Mouse (Mus musculus) ES-E14 (cell line): Measurements from ENCODE around the gene Tmem232. TPM values are rescaled to one million over a fixed set of nuclear protein-coding genes. Genes with fewer than 3 reads are reported as not detected.

Source experiments
- DNase-seq: peaks from one replicate; pipeline ENCODE4 v3.0.0-alpha.2; 2013; ENCODE audit warnings: low read depth, low spot score
- H3K27ac ChIP-seq: 2 replicates; pipeline ENCODE4 v1.5.1; 2012; ENCODE audit warnings: low read depth, mild to moderate bottlenecking, low read length, moderate library complexity, mixed read lengths; ENCODE audit not compliant: poor library complexity, insufficient read depth, severe bottlenecking
- H3K36me3 ChIP-seq: 2 replicates; pipeline ENCODE4 v1.6.1; 2012; ENCODE audit warnings: mild to moderate bottlenecking, low read length, moderate library complexity, mixed read lengths; ENCODE audit not compliant: control insufficient read depth, poor library complexity, insufficient read depth, severe bottlenecking
- H3K4me1 ChIP-seq, 2 experiments: fragments of 150-350 bp in 1 of 2; sonication (generic) in 1 of 2; 2 replicates each; pipeline ENCODE4 v1.6.1; 2012; ENCODE audit warnings: low read length in 2 of 2, mild to moderate bottlenecking in 1 of 2, mixed read lengths in 1 of 2; ENCODE audit not compliant: control insufficient read depth in 2 of 2, insufficient read depth in 2 of 2, poor library complexity in 1 of 2
- H3K4me3 ChIP-seq, 2 experiments: fragments of 150-350 bp in 1 of 2; sonication (generic) in 1 of 2; 2 replicates each; pipeline ENCODE4 v1.5.1; 2012; ENCODE audit warnings: low read length in 2 of 2, low read depth in 1 of 2, mild to moderate bottlenecking in 1 of 2, mixed read lengths in 1 of 2; ENCODE audit not compliant: insufficient read depth in 1 of 2, poor library complexity in 1 of 2, severe bottlenecking in 1 of 2
- H3K9ac ChIP-seq: 2 replicates; pipeline ENCODE4 v1.6.1; 2012; ENCODE audit warnings: low read depth, mild to moderate bottlenecking, low read length, mixed read lengths; ENCODE audit not compliant: poor library complexity, insufficient read depth, severe bottlenecking
- H3K9me3 ChIP-seq: fragments of 150-350 bp; sonication (generic); 2 replicates; pipeline ENCODE4 v1.6.1; 2012; ENCODE audit warnings: low read depth, mild to moderate bottlenecking, low read length; ENCODE audit not compliant: control insufficient read depth, insufficient read depth
- CHD2 ChIP-seq: IDR thresholded peaks from 2 replicates; pipeline ENCODE4 v1.6.1; 2014; ENCODE audit warnings: mild to moderate bottlenecking, low read depth, low read length, inconsistent platforms
- HCFC1 ChIP-seq: IDR thresholded peaks from 2 replicates; pipeline ENCODE4 v1.6.1; 2012; ENCODE audit warnings: low read length, inconsistent platforms, borderline replicate concordance; ENCODE audit not compliant: insufficient read depth
- MAFK ChIP-seq: IDR thresholded peaks from 2 replicates; pipeline ENCODE4 v1.6.1; 2014; ENCODE audit warnings: mild to moderate bottlenecking, low read depth, low read length, inconsistent platforms; ENCODE audit not compliant: insufficient read depth
- ZC3H11A ChIP-seq: IDR thresholded peaks from 2 replicates; pipeline ENCODE4 v1.6.1; 2012; ENCODE audit warnings: low read depth, mild to moderate bottlenecking, inconsistent platforms, low read length, borderline replicate concordance
- ZNF384 ChIP-seq: IDR thresholded peaks from 2 replicates; pipeline ENCODE4 v1.6.1; 2012; ENCODE audit warnings: low read depth, low read length, inconsistent platforms
- in situ Hi-C, 2 experiments: fragments of 600-800 bp; cut with MboI; formaldehyde crosslinking; loops; one replicate each; pipeline ENCODE4 v1.15.1; 2025; ENCODE audit warnings: low sequenced_read_pairs in 2 of 2, inconsistent platforms in 1 of 2; ENCODE audit not compliant: unreplicated experiment in 2 of 2
- total RNA-seq: library from RNA; depleted of rRNA; stranded (reverse); fragments of 300-350 nt; gene quantifications from 2 replicates; pipeline ENCODE4 v1.2.3, GENCODE M21; 2012; rRNA removed

Gene Tmem232
- total RNA-seq: 0.09 TPM in 1 of 2 replicates, not detected in the other

DNA sequence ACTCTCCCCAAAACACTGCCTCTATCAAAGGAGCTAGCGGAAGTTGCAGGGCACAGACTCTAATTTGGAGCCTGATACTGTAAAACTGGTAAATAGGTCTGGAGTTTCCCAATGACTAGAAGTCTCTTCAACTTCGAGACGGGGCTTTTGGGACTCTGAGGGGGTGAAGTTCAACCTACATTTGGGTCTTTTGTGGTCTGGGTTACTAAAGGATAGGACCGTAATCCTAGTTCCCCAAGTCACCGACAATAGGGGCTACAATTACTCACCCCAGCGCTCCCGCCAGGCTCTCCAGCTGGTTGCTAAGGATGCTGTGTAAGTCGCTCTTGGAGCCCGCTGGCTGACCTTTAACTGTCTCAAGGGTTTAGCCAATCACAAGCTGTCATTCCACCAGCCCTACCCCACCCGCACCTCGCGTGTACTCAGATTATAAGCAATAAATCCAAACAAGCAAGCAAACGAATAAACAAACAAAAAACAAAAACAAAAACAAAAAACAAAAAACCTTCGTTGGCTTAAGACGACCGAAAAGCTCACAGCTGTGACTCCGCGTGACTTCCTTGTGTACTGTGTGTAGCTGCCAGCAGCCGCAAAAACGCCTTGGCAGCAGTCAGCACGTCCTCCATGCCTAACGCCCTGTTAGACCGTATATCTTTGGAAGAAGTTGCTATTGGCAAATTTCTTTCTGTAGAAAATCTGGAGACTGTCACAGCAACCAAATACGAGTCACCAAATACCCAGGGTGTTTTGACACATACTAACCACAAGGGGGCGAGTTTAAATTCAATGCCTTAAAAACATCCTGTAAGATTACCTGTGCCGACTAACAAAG lies at the start of gene Tmem232:
Gene Tmem232 (minus strand): TSS at position 342 of the 832 bp plus-strand sequence.
- peak; percentile 29 for DNase-seq
- TF ChIP-seq ZC3H11A (no peak), CHD2 (no peak), ZNF384 (no peak), MAFK (no peak), HCFC1 (no peak)

DNA sequence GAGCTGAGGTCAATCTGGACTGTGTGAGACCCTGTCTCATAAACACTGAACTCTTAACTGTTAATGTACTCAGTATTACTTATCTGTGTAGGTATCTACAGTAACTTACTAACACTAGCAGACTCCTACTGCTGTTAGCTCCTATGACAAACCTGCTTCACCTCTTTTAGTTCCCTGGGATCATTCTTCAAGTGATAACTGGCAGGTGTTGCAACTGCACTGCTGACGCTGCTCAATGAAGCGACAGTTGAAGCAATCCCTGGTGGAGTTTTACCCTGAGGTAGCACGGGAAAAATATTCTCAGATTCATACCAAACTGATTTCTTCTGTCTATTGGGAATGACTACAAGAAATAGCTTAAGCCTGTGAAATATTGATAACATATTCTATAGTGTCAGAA lies 46.3 kb upstream of the Tmem232 start:
- Histone ChIP-seq H3K27ac (no peak overlapping the region), H3K9ac (no peak overlapping the region), H3K4me1 (0 out of 4 replicates have a peak, but pooled peaks cover 0 to 2% of the 10 kb centered on the region in 2 experiments), H3K36me3 (peaks cover 2% of the 10 kb centered on the region), H3K9me3 (no peaks in the 10 kb centered on the region), H3K4me3 (no peak overlapping the region)
- no peak for DNase-seq
- in situ Hi-C loops: no loop called here
- TF ChIP-seq ZC3H11A: no peak
- no peak for TF ChIP-seq CHD2
- no peak for TF ChIP-seq HCFC1
- TF ChIP-seq ZNF384: no peak

More for the DNA sequence above, at the start of gene Tmem232:
- Histone ChIP-seq H3K4me3 (peak within 1 kb of the TSS in 1 of 2 experiments; percentile 6; a peak in 1 of 4 replicates), H3K27ac (no peak within 1 kb of the TSS), H3K9ac (no peak within 1 kb of the TSS), H3K9me3 (no peaks in the 10 kb centered on the region), H3K4me1 (no peaks in the 10 kb centered on the region; a peak in 1 of 4 replicates), H3K36me3 (no peaks in the 10 kb centered on the region)
- in situ Hi-C loops: no loop called here

DNA sequence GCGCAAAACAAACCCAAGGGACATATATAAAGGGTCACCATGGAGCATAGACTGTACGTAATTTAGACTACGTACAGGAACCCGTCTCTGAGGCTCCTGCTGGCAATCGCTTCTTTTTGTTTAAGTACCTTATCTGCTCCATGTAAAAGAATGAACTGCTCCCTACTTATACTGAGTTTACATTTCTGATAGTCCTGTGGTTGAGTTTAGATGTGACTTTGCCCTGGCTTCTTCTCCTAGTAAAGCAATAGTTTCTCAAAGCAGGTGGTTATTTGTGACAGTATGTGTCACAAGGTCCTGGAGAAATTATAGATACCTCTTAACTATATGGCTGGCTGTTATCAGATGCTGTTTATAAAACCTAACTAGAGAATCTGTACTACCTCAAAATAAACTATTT lies 40.9 kb upstream of the Tmem232 start:
- H3K36me3 ChIP-seq: peaks cover 7% of the 10 kb centered on the region
- no peak overlapping the region for H3K4me3 ChIP-seq
- in situ Hi-C loops: no loop called here
- H3K9ac ChIP-seq: no peak overlapping the region
- no peak overlapping the region for H3K27ac ChIP-seq
- no peak for TF ChIP-seq CHD2
- no peak for TF ChIP-seq ZC3H11A
- no peak for TF ChIP-seq HCFC1
- TF ChIP-seq ZNF384: no peak
- H3K9me3 ChIP-seq: no peaks in the 10 kb centered on the region
- DNase-seq: no peak
- no peaks in the 10 kb centered on the region for H3K4me1 ChIP-seq

DNA sequence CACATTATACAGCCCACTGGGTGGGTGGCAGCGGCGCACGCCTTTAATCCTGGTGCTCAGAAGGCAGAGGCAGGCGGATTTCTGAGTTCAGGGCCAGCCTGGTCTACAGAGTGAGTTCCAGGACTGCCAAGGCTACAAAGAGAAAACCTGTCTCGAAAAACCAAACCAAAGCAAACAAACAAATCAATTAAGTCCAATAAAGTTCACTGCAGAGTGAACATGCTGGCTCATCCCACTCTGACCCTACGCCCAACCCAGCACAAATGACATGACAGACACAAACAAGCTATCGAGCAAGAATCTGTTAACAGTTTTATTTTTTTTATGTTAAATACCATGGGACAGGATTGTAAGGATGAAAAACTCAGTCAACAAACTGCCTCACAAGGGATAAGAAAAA lies 39.2 kb upstream of the Tmem232 start:
- H3K36me3 ChIP-seq: peaks cover 7% of the 10 kb centered on the region
- no peak overlapping the region for H3K27ac ChIP-seq
- H3K4me1 ChIP-seq: no peaks in the 10 kb centered on the region
- no peak overlapping the region for H3K4me3 ChIP-seq
- no peak overlapping the region for H3K9ac ChIP-seq
- in situ Hi-C loops: no loop called here
- H3K9me3 ChIP-seq: no peaks in the 10 kb centered on the region
- TF ChIP-seq CHD2: no peak
- no peak for DNase-seq

DNA sequence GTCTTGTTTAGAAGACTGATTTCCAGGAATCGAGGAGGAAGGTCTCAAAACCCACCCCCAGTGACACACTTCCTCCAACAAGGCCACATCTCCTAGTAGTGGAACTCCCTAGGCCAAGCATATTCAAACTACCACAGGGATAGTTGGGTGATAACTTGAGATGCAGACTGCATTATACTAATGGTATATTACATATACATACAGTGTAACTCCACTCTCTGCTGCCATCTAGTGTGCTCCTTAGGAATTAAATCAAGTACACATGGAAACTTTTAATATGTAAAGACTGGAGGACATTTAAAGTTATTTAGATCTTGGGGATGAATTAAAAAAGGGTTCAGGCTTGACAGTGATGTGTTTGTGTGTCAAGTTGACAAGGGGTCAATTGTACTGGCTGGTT lies 34.8 kb upstream of the Tmem232 start:
- Histone ChIP-seq H3K9ac (no peak overlapping the region), H3K4me1 (no peaks in the 10 kb centered on the region), H3K27ac (no peak overlapping the region), H3K4me3 (no peak overlapping the region), H3K36me3 (peaks cover 4% of the 10 kb centered on the region), H3K9me3 (no peaks in the 10 kb centered on the region)
- DNase-seq: peak; percentile 35
- in situ Hi-C loops: no loop called here
- TF ChIP-seq MAFK (no peak), ZC3H11A (no peak), CHD2 (no peak), ZNF384 (no peak), HCFC1 (no peak)
